Mouse (Mus musculus): ENCODE measurements at regions not wholly inside any gene's neighbourhood (a gene's known extent, or its start where the extent isn't known, plus 50 kb on each side); places are given as distances from the start of the nearest gene placed in this dataset.

DNA sequence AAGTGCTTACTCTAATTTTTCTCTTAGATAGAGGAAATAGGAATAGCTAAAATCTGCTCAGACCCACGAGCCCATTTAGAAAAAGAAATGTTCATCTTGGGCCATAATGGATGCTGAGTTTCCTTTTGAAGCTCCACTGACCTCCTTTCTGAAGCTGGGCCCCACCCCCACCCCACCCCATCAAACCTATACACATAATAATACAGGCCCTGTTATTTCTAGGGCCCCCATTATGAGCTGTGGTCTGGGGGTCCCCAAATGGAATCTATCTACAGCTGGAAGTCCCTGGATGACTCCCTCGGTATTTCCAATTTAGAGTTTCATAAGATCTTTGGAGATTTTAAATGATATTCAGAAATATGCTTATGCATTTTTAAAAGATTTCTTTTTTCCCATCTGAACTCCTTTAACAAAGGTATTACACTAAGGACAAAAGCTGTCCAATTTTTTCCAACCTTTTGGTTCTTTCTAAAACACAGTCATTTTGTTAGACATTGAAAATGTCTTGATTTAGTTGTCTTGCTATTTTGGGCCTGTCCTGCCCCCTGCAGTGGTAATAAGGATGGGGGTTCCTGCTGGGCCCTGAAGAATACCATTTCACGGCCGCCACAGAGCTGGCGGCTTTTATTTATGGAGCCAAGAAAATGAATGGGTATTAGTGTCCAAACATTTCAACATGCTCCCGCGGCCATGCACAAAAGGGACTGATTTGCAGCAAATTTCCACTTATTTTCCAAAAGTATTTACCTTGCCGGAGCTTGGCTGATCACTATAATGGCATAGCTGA lies 363.1 kb downstream of the Nr2f2 start:
- no peak for DNase-seq (ENCODE audit: low spot score)

DNA sequence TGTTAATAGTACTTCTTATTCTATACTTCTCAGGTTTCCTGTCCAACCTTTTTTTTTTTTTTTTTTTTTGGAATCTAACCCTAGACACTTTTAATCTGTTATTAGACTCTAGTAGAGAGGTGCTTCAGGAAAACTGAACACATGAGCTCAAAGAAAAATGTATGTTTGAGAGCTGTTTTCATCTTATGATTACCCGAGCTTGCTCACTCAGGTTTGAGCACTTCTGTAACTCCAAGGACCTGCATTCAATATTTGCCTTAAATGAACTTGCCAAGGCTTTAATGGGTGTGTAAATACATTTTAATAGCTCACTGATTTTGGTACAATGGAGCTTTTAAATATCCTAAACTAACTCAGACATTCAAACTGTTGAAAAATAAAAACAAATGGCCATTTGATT lies 367.8 kb downstream of the Nr2f2 start:
- no peak for DNase-seq (ENCODE audit: low spot score)

DNA sequence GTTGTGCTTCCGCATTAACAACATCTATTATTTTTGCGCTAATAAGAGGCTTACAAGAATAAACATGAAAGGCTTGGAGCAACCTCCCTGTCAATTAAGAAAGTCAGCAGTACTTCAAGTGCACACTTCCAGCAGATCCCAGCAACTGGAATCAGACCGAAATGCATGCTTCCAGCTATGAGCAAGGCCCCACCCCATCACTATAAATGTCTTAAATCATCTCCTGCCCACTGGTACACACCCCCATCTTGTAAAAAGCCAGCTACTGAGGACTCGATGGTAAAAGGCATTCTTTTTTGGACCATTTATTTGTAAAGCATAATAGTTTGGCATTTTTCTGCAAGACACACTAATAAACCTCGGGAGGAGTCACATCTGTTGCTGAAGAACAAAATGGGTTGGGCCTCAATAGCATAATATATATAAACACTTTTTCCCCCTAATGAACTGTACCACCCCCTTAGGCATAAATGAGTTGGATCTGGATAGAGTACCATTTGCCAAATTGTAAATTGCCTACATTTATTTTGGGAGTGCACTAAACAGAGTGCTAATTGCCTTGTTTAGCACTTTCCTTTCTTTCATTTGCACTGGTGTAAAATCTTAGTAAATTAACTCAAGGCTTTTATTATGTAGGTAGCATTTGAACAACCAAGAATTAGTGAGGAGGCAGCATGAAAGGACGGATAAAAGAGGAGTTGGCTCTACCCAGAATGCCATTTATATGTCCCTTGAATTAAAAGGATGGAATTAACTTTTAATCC lies 371.8 kb downstream of the Nr2f2 start:
- DNase-seq (ENCODE audit: low spot score), result no peak

DNA sequence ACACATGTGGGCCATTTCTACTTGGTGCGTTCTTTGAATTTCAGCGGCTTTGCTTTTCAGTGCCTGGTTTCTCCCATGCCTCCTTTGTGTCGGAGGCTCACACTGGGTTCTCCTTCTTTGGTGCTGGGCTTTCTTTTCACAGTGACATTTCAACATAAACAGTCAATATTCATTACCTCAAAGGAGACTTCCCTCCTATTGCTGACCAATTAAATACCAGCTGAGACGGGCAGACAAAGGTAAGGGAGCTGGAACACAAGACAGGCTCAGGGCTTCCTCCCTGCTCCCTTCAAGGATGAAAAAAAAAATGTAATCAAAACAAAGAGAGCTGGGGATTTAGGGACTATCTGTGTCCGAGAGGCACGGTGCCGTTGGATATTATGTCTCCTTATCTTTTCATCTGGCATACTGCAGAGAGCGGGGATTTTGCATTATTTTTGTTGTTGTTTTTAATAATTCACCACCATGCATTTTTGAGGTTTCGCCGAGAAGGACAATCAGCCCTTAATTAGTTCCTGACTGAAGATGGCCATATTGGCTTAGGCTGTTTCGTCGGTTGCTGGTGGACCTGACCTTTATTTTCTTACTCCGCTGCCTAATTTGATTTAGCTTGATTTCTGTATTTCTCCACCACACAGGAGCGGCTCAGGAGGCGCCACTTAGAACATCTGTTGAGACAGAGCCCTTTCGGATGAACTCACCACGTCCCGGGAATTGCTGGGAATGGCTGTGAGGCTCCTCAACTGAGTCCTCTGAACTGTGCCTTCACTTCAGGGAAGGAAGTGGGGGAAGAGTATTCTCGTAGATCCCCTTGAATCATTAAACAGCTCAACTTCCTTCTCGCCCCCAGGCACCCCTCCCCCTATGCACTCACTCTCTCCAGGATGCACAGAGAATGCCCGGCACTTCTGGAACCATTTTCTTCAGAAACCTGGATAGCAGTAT lies 373.9 kb downstream of the Nr2f2 start:
- no peak for DNase-seq (ENCODE audit: low spot score)

DNA sequence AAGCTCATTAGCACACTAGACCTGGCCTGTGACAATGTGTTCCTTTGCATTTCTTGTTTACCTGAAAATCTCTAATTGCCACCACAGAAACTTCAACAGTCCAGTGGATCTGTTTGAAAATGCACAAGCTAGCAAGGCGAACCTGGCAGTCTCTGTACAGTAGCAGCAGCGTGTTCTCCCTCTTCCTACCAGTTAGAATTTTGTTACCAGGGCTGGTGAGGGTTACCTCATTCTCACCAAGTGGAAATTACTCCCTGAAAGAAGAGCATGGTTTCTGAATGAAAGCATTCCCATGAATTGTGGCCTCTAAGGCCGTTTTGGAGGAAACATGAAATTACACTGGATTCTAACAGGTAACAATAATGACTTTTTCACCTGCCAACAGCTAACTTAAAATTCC lies 374.6 kb downstream of the Nr2f2 start:
- no peak for DNase-seq (ENCODE audit: low spot score)

DNA sequence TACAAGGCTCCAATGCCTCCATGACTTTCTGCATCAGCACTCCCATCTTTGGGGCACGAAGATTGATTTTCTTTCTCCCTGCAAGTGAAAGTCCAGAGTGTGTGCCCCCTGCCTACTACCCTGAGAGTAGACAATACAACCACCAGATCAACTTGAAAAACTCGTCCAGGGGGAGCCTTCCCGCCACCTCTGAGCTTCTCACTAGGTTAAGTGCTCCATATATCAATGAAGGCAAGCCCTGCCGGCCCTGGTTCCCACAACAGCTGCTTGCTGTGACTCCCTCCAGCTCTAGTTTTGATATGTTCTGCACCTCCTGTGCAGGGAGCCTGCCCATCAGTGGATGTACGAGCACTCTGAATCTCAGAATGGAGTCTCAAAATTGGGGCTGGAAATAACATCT lies 377.8 kb downstream of the Nr2f2 start:
- DNase-seq (ENCODE audit: low spot score), result no peak

DNA sequence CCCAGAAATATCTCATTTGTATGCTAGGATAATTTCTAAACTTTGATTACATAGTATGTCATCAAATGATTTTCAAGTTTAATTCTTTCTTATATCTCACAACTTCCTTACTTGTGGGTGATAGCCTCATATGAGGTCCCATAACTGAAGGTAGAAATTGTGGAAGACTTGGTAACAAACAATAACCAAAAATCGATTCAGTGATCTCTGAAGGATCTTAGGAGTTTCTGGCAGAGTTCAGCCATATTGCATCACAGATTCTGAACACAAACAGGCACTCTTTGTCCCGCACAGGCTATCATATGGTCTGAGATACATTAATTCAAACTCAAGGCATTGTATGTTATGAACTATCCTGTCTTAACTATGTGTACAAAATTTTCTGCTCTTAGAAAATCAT lies 385.2 kb downstream of the Nr2f2 start:
- no peak for DNase-seq (ENCODE audit: low spot score)

DNA sequence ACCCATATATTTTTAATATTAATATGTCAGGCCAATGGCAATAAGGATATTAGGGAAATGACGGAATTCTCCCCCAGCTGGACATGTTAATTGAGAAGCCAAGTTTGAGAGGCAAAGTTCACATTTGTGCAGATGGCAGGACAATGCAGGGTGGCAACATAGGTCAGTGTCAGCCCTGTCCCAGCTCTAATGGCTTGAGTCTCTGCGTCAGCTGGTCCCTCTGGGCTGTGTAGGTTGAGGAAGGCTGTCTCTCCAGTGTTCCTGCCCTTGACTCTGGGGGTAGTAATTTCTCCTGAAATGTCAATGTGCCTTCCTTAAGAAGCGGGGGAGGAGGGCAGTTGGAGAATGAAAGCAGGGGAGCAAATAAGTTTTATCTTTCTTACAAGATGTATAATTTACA lies 390.2 kb downstream of the Nr2f2 start:
- no peak for DNase-seq (ENCODE audit: low spot score)

DNA sequence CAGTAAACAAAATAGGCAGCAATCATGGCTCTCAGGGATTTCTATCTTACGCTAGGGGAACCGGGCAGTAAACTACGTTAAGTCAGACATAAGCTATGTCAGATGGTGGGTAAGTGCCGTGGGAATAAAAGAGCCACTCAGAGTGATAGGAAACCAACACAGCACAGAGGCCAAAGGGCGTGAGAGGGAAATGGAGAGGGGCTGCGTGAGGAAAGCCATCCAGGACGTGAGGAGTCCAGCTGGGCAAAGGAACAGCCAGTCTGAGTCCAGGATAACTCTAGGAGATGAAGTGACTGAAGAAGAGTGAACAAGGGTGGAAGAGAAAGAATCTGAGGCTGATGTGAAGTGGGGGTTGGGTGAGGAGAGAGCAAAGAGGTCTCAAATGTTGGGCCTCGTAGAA lies 402.5 kb downstream of the Nr2f2 start:
- DNase-seq (ENCODE audit: low spot score), result no peak

DNA sequence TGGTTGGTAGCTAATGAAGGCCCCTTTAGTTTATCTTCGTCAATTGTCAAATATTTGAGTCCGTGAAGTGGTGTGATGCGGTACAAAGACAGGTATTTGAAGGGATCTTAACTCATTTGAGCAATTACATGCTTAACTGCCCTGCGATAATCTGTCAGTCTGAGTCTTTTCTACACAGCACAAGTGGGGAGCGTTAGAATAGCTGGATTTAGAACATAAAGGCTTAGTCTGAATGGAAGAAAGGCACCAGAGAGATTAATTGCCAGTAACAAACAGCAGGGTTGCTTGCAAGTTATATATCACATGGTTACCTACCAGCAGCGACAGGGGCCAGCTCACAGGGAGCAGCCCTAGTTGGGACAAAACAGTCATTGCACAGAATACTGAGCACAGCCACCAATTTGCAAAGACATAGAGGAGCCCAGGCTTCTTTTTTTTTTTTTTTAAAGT lies 416.3 kb downstream of the Nr2f2 start:
- no peak for DNase-seq (ENCODE audit: low spot score)

DNA sequence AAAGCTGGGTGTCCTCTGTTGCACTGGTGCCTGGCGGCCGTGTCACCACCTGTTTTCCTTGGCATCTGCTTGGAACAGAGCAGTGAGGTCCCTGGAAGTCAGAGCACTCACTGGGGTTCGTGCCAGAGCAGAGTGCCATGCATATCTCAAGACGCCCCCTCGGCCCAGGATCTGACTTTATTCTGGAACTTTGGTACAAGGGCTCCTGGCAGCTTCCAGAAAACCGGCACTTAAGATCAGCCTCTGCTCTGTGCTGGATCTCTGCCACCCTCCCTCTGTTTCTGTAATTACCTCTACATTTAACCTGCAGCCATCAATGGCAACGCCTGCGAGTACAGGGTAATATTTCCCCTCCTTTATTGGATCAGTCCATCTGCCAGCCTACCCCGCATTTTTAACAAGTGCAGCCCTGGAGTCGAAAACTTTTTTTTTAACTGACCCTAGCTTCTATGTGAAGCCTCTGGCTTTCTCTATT lies 416.9 kb downstream of the Nr2f2 start:
- no peak for DNase-seq (ENCODE audit: low spot score)

DNA sequence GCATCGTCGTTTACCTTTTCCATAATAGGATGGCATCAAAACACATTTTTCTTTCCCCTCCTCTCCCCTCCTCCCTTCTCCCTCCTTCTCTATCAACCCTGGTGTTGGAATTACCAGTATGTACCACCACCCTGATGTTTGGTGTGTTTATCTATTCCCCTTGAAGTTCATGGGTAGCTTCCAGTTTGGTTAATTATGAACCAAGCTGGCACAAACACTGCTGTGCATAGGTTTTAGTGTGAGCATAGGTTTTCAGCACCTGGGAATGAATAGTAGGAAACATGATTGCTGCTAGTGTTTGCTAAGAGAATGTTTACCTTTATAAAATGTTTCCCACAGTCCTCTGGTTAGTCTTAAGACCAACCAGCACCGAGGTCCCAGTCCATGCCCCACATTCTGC lies 420.1 kb downstream of the Nr2f2 start:
- no peak for DNase-seq (ENCODE audit: low spot score)

DNA sequence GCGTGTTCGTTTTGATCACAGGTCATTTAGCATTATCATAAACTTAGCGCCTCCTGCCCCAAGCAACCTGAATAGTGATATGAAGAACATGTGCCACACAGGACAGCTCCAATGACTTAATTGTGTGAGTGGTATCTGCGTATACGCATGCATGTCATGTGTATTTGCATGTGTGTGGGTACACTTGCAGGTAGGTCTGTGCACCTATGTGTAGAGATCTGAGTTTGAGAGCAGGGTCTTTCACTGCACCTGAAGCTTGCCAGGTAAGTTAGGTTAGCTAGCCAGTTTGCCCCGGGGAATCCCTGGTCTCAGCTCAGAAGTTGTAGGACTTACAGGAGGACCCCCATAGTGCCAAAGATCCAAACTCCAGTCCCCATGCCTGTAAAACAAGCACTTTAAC lies 424.7 kb downstream of the Nr2f2 start:
- DNase-seq (ENCODE audit: low spot score), result no peak

DNA sequence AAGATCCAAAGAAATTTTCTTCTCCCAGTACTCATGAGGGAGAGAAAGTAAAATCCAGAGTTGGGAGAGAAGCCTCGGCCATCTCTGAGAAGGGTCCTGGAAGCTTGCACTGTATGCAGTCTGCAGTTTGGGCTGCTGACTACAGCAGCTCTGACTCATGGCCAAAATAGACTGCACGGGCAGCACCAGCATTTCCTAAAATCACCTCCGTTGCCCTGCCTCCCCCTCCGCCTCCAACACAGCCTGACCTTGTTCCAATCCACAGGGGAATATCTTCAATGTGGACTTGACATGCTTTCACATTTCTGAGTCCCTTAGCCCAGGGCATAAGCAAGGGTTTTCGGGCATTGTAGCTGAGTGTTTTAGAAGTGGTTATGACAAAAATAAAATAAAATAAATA lies 441.3 kb downstream of the Nr2f2 start:
- no peak for DNase-seq (ENCODE audit: low spot score)

DNA sequence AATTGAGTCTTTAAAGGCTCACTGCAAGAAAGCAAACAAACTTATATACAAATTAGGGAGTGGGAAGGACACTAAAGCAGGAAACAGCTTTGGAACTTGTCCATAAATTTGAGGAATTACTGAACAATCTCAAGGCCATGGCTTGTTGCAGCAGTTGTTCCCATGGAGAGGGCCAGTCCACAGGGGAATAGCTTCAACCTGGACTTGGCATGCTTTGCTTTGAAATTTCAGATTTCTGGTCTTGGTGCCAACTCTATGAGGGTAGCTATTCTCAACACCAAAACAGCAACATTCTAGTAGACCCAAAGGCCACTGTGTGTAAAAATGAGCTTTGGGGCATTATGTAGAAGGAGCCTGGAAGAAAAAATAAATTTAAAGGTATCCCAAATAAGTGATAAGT lies 442.0 kb downstream of the Nr2f2 start:
- DNase-seq (ENCODE audit: low spot score), result no peak

DNA sequence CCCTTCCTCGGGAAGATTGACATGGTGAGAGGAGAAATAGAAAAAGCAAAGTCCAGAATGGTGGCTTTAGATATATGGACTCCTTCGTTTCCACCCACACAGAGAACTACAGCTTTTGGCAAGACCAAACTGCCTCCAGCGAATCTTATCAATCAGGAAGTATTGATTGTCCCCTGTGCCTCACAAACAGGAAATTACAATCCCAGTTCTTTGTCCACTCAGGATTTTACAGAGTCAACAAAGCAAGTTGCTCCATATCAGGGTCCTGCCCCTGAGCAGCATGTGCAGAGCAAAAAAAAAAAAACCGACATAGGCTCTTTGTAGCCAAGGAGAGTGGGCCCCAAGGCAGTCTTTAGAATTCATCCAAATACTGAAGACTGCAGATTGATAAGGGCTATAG lies 454.8 kb downstream of the Nr2f2 start:
- DNase-seq (ENCODE audit: low spot score), result no peak

DNA sequence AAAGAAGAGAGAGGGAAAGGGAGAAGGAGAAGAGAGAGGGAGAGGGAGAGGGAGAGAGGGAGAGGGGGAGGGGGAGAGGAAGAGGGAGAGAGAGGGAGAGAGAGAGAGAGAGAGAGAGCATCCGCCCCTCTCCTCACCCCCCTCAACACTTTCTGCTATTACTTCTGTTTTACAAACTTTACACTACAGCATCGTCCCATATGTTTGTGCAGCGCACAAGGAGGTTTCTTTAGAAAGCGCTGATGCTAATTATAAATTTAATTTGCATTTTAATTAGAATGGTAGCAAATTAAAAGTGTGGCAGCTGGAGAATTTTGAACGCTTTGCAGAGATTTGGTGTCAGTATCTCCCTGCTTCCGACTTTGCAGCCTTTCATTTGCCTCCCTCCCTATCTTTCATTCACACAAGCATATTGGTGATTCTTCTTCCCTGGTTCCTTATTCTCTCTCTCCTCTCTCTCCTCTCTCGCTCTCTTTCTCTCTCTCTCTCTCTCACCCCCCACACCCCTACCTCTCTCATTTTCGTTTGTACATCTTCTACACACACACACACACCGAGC lies 476.0 kb downstream of the Nr2f2 start:
- no peak for DNase-seq (ENCODE audit: low spot score)

DNA sequence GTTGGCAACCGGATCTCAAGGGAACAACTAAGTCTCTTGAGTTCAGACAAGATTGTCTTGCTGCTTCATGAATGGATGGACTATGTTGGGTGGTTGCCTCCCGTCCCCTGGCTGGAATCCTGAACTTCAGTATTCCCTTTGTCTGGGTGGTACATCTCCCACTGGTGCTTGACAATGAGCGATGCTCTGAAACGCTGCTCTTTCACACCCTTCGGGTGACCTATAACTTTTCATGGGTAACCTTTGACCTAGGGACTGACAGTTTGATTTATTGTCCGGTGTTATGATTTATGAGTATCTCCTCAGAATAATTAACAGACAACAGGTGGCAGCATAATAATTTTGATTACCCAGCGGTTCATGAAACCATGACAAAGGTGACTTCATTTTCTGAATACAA lies 478.3 kb downstream of the Nr2f2 start:
- DNase-seq (ENCODE audit: low spot score), result no peak

DNA sequence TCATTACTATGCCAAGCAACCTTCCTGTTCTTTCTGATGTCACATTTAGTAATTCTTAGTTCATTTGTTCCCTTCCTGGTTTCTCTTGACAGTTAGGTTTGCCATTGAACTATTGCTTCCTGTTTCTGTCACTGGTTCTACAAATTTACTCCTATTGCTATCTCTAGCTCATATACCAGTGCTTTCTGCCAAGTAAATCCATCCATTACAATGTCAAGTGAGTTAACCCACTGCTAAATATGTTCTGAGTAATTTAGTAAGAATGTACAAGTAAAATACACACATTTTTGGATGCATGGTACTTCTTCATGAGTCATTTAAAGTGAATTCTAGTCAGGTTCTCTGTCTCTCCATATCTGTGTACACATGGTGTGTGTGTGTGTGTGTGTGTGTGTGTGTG lies 489.5 kb downstream of the Nr2f2 start:
- DNase-seq (ENCODE audit: low spot score), result no peak

DNA sequence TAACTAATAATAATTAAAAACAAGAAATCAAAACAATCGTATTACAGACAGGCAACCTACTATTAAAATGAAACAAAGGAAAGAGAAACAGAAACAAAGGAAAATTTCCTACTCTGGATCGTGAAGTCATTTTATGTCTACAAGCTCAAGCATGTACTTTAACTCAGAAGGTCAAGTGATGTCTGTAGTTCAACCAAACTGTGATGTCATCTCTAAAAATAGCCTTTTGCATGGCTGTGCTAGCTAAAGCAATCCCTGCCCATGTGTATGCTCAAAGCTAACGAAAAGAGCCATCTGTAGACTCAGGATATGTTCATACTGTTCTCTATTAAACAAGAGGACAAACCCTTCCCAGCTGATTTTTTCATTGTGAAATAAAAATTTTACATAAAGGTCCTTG lies 500.7 kb downstream of the Nr2f2 start:
- DNase-seq (ENCODE audit: low spot score), result no peak

DNA sequence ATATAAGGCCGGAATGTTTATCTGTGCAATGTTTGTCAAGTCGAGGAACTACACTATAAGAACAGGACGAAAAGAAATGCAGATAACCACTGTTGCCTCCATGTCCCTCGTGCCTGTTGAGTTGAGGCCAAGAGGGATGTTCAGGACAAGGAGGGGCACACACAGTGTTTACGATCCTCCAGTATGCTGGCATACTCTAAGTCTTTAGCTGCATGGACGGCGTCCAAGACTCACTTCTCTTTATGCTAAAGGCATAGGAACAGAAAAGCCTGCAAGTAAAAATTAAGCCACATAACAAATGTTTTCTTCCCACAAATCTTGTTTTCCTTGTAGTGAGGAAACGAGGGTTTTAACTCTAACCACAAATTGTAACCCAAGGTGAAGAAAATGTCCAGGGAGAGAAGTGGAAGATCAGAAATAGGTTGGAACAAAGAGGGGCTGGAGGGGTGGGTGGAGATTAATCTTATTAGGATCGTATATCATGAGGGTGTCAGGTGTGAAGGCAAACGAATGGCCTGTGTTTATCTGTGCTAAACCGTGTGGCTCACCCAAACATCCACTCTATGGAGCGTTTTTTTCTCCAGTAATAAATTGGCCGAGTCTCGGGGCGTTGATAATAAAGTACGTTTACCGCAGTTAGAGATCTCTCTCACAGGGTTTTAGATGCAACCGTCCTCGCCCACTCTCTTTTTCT lies 521.8 kb downstream of the Nr2f2 start:
- DNase-seq (ENCODE audit: low spot score), result no peak

DNA sequence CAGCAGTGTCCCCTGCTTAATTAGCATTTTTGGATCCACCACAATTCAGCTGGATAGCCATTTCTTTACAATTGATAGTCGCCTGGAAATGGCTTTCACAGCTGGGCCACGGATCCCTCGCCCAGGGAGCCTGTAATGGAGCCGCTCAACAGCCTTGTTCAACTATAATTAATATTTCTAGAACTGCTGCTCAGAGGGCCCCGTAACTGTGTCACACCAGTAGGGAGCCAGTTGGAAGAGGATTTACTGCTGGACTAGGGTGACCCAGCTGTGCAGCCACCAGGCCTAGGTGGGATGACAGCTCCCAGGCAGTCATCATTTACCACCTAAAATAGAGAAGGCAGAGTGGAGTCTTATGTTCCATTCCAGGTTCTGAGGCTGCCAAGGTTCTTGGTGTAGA lies 529.2 kb downstream of the Nr2f2 start:
- DNase-seq (ENCODE audit: low spot score), result no peak

Measured in left cerebral cortex, adult 11 months (tissue).